Mouse (Mus musculus): ENCODE measurements around the gene Bmpr1b.
A peak's percentile ranks its signal among the peaks of the same experiment; 100 is the strongest.

Gene Bmpr1b

GRCm38 (mm10) chr3:141984548-141984947 lies 184.7 kb downstream of the Bmpr1b start:
- DNase-seq = no peak

- DNase-seq = no peak
Measured at GRCm38 (mm10) chr3:141981613-141982432, 187.4 kb downstream of the Bmpr1b start.

- no peak for DNase-seq
Measured at GRCm38 (mm10) chr3:141966244-141966643, 203.0 kb downstream of the Bmpr1b start.

GRCm38 (mm10) chr3:141952931-141953330 lies 216.3 kb downstream of the Bmpr1b start:
- no peak for DNase-seq

GRCm38 (mm10) chr3:141950642-141951041 lies 218.6 kb downstream of the Bmpr1b start:
- DNase-seq = no peak

GRCm38 (mm10) chr3:141948506-141948905 lies 220.7 kb downstream of the Bmpr1b start:
- DNase-seq = no peak

GRCm38 (mm10) chr3:141948096-141948495 lies 221.1 kb downstream of the Bmpr1b start:
- no peak for DNase-seq

- DNase-seq = no peak
Measured at GRCm38 (mm10) chr3:141946846-141947245, 222.4 kb downstream of the Bmpr1b start.

- no peak for DNase-seq
Measured at GRCm38 (mm10) chr3:141943317-141943742, 225.9 kb downstream of the Bmpr1b start.

- no peak for DNase-seq
Measured at GRCm38 (mm10) chr3:141940207-141940606, 229.0 kb downstream of the Bmpr1b start.

- DNase-seq = peak; percentile 6
Measured at GRCm38 (mm10) chr3:141936594-141937272, 232.5 kb downstream of the Bmpr1b start.

- DNase-seq = peak; percentile 45
Measured at GRCm38 (mm10) chr3:141932956-141933355, 236.3 kb downstream of the Bmpr1b start.

- DNase-seq = no peak
Measured at GRCm38 (mm10) chr3:141931372-141932092, 237.7 kb downstream of the Bmpr1b start.

- DNase-seq = no peak
Measured at GRCm38 (mm10) chr3:141923442-141923841, 245.8 kb downstream of the Bmpr1b start.

GRCm38 (mm10) chr3:141921161-141921560 lies 248.1 kb downstream of the Bmpr1b start:
- DNase-seq = no peak

GRCm38 (mm10) chr3:141919661-141920060 lies 249.6 kb downstream of the Bmpr1b start:
- no peak for DNase-seq

GRCm38 (mm10) chr3:141917166-141917565 lies 252.1 kb downstream of the Bmpr1b start:
- no peak for DNase-seq

GRCm38 (mm10) chr3:141915995-141916394 lies 253.2 kb downstream of the Bmpr1b start:
- DNase-seq = no peak

- DNase-seq = no peak
Measured at GRCm38 (mm10) chr3:141914588-141914987, 254.6 kb downstream of the Bmpr1b start.

- DNase-seq = no peak
Measured at GRCm38 (mm10) chr3:141909136-141909535, 260.1 kb downstream of the Bmpr1b start.

- DNase-seq = no peak
Measured at GRCm38 (mm10) chr3:141905903-141906623, 263.2 kb downstream of the Bmpr1b start.

GRCm38 (mm10) chr3:141900361-141900760 lies 268.9 kb downstream of the Bmpr1b start:
- DNase-seq = no peak

GRCm38 (mm10) chr3:141899521-141899920 lies 269.7 kb downstream of the Bmpr1b start:
- DNase-seq = no peak
